Mouse (Mus musculus) right cerebral cortex, postnatal 4 days (tissue): ENCODE measurements around the gene Utp11.

Source experiments
- DNase-seq: peaks from one replicate; pipeline ENCODE4 v3.0.0-alpha.2; 2022

Utp11 gene

DNA sequence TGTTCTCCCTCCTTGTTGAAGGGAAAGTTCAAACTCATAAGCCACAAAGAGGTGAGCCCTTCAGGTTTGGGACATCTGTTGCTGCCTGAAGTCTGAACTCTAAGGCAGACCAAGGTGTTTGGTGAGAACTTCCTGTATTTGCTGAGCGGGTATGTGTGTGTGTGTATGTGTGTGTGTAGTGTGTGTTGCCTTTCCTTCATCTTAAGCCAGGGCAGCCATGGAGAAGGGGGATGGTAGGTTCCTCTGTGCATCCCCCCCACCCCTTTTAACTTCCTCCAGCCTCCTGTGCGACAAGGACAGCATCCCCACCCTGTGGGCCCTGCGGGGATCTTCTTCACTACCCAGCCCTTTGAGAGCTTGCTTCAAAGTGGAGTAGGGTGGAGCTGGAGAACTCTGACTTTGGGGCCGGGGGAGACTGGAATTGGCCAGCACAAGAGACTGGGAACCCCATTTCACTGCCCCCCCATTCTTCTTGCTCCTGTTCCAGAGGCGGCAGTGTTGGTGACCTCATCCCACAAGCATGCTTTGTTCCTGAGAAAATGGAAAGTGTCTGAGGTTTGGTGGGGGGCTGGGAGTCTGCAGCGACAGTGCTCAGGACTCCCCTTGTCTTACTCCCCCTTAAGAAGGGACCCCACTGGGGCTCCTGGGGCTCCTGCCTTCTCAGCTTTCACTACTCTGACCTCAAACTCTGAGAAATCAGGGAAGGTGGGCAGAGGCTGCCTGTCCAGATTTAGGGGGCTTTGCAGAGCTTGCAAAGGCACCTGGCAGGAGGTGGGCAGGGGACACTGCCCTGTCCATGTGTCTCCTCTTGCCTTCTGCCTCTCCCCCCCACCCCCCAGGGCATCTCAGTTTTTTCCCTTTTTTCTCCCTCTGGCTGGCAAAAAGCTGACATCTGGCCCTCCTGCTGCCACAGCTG is 10.7 kb upstream of the Utp11 start:
- DNase-seq, result no peak

GRCm38 (mm10) chr4:124703406-124703805 is 10.0 kb upstream of the Utp11 start:
- no peak for DNase-seq

GRCm38 (mm10) chr4:124701916-124702315 is 8.5 kb upstream of the Utp11 start:
- no peak for DNase-seq

GRCm38 (mm10) chr4:124701052-124701845 is 7.8 kb upstream of the Utp11 start:
- DNase-seq, result no peak

GRCm38 (mm10) chr4:124700248-124700971 is 7.0 kb upstream of the Utp11 start, which contains the start of gene Fhl3:
Fhl3 (plus strand) TSS chr4:124700701.
- DNase-seq, result no peak

DNA sequence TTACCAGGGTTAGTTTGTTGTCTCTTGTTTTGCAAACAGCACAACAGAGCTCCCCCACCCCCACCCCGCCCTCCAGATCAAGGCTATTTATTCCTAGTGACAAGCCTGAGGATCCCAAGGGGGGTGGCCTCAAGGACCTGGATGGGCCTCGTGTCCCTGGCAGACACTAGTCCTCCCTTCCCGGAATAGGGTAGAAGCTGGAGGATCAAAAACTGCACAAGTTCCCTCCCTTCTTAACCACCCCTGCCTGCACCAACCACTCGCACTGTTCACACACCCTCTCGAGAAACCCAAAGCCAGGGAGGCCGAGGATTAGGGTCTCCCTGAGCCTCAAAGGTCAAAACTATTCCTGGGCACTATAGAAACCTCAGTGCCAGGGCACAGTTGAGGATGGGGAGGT is 6.4 kb upstream of the Utp11 start:
- DNase-seq, result no peak

- no peak for DNase-seq
Observed at GRCm38 (mm10) chr4:124695786-124696516, 2.6 kb upstream of the Utp11 start.

GRCm38 (mm10) chr4:124694572-124694971 is 1.2 kb upstream of the Utp11 start:
- DNase-seq, result no peak

DNA sequence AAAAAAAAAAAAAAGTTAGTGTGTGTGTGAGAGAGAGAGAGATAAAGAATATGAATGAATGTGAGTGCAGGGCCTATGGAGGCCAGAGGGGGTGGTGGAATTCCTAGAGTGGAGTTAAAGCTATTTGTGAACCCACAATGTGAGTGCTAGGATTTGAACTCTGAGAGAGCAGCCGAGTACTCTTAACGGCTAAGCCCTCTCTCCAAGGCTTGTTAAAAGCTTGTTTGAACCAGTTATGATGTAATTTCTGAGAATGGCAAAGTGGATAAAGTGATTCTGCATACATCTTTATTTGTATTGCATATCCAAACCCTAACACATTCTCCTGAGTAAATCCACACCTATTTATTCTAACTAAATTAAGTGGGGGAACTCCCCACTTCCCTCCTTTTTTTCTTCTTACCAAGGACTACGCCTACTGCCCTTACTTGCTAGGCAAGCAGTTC is 961 bp downstream of the Utp11 start:
- no peak for DNase-seq

DNA sequence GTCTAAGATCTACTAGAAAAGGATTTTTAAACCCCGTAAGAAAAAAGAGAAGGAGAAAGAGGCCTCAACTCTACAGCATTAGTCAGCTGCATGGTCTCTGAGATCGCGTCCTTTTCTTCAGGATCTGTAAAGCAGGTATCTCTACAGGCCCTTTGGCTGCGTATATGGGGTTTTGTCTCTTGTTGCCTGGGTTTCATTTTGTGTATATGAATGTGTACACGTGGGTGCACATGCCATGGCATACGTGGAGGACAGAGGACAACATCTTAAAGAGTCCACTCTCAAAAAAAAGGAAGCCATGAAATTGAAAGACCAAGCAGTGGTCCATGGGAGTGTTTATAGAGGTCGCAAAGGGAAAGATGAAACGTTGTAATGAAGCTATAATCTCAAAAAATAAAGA is 1.9 kb downstream of the Utp11 start:
- no peak for DNase-seq

GRCm38 (mm10) chr4:124685897-124686402 is 7.5 kb downstream of the Utp11 start:
- no peak for DNase-seq

DNA sequence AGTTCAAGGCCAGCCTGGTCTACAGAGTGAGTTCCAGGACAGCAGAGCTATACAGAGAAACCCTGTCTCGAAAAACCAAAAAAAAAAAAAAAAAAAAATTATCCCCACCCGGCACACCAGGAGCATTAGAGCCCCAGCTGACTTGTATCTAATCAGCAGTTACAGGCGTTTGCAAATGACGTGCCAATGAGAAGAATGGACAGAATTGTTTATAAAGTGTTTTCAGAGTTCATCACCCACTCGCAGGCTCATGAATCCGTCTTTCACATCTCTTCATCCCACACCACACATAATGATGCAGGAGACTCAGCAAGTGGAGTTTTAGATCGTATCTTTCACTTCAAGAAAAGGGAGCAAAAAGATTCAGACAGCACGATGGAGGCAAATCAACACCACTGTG is 7.9 kb downstream of the Utp11 start:
- no peak for DNase-seq

GRCm38 (mm10) chr4:124685004-124685403 is 8.4 kb downstream of the Utp11 start:
- no peak for DNase-seq

- DNase-seq, result no peak
Observed at GRCm38 (mm10) chr4:124683474-124683873, 9.9 kb downstream of the Utp11 start.

GRCm38 (mm10) chr4:124682270-124682669 is 11.1 kb downstream of the Utp11 start:
- no peak for DNase-seq

- no peak for DNase-seq
Observed at GRCm38 (mm10) chr4:124675958-124676357, 17.4 kb downstream of the Utp11 start.

DNA sequence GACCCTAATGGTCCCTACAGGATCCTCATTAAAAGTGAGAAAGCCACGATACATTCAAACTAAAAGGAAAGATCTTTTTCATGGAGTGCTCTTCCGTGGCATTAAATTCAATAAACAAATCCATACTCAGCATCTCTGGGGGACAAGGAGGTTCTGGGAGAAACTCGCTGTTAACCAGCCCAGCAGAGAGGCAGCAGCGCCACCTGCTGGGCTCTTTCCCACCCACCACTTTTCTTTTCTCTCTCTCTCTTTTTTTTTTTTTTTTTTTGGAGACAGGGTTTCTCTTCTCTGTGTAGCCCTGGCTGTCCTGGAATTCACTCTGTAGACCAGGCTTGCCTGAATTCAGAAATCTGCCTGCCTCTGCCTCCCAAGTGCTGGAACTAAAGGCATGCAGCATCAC is 18.4 kb downstream of the Utp11 start:
- DNase-seq, result peak; percentile 84

DNA sequence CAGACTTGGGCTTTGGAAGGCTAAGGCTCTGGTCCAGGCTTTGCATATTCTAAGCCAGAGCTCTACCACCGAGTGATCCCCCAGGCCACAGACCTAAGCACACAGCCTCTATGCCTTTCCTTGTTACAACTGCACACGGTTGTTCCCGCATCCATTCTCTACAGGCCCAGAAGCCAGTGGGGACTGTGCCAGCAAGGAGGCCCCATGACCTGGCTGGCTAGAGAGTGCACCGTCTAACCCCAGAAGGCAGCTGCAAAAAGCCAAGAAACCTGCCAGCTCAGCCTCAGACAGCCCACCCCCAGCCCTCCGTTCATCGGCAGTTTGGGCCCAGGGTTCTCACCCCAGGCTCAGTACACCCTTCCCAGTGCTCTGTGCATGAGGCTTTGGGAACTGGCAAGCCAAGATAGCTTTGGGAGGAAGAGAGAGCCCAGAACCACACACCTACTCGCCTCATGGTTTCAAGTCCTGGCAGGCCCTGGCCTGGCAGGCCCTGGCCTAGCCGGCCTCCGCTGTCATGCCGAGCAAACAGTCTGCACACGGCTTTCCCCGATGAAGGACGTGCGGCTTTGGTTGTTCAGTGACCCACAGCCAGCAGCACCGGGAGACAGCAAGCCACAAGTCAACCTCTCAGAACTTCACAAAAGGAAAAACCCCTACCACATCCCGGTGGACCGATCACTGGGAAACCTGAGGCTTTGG is 18.9 kb downstream of the Utp11 start:
- no peak for DNase-seq

- DNase-seq, result peak; percentile 80
Observed at GRCm38 (mm10) chr4:124672347-124673320, 20.8 kb downstream of the Utp11 start.

DNA sequence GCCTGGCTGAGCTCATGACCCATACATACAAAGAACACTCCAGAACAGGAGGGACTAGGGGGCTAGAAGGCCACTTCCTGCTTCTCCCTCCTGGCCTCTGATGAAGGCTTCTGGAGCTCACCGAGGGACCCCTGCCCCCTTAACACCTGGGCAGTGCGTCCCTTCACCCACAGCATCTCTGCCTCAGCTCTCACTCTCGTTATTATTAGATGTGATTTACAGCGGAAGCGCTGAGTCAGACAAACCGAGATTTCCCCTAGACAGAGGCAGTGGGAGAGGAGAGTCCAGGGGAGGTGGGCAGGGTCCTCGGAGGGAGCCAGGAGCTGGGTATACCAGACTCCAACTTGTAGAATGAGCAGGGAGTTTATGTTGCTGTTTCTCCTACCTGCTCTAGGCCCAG is 21.8 kb downstream of the Utp11 start:
- no peak for DNase-seq
